Mouse (Mus musculus): ENCODE measurements at regions not wholly inside any gene's neighbourhood (a gene's known extent, or its start where the extent isn't known, plus 50 kb on each side); places are given as distances from the start of the nearest gene placed in this dataset.

GRCm38 (mm10) chr1:92372222-92372990 lies 101.3 kb downstream of the Ndufa10 start:
- Histone ChIP-seq H3K4me3 (replicated peaks in 1 of 3; ENCODE audit: low read depth in 2 of 3, low read length in 2 of 3, poor library complexity in 1 of 3) (no peak overlapping the region), H3K4me1 (ENCODE audit: control insufficient read depth in 1 of 2, insufficient read depth in 2 of 2) (no peaks in the 10 kb centered on the region), H3K9ac (ENCODE audit: insufficient read depth, low read depth) (no peak overlapping the region), H3K27me3 (replicated peaks) (peaks cover 68% of the 10 kb centered on the region), H3K27ac (ENCODE audit: insufficient read depth, low read depth) (no peak overlapping the region), H3K36me3 (replicated peaks in 1 of 2; ENCODE audit: control insufficient read depth in 1 of 2, insufficient read depth in 1 of 2, low read length in 1 of 2) (no peaks in the 10 kb centered on the region), H3K79me2 (replicated peaks; ENCODE audit: control insufficient read depth, extremely low read depth, insufficient read depth, poor library complexity, severe bottlenecking) (no peaks in the 10 kb centered on the region), H3K4me2 (ENCODE audit: insufficient read depth, low read depth, poor library complexity, severe bottlenecking) (no peak overlapping the region), H3K9me3 (replicated peaks; ENCODE audit: low read length) (peaks cover 8% of the 10 kb centered on the region)
- in situ Hi-C loops (cut with MboI; ENCODE audit: low pct_ligation_motif_present, low pct_unique_long_range_greater_than_20kb, low sequenced_read_pairs) (no loop called here), dilution Hi-C loops (cut with MboI; ENCODE audit: extremely low pct_ligation_motif_present, extremely low pct_unique_long_range_greater_than_20kb, low sequenced_read_pairs) (no loop called here)
- no peak for DNase-seq (ENCODE audit: extremely low read depth)
- TF ChIP-seq PAX5 (IDR thresholded peaks at IDR 0.05; ENCODE audit: low read length) (no peak), POLR2AphosphoS2 (IDR thresholded peaks at IDR 0.05; ENCODE audit: low read depth, low read length) (no peak), UBTF (IDR thresholded peaks at IDR 0.05; ENCODE audit: low read depth, low read length) (no peak)

GRCm38 (mm10) chr1:92371357-92371981 lies 102.2 kb downstream of the Ndufa10 start:
- Histone ChIP-seq H3K9me3 (replicated peaks; ENCODE audit: low read length) (peaks cover 8% of the 10 kb centered on the region), H3K9ac (ENCODE audit: insufficient read depth, low read depth) (no peak overlapping the region), H3K4me3 (replicated peaks in 1 of 3; ENCODE audit: low read depth in 2 of 3, low read length in 2 of 3, poor library complexity in 1 of 3) (no peak overlapping the region), H3K4me2 (ENCODE audit: insufficient read depth, low read depth, poor library complexity, severe bottlenecking) (no peak overlapping the region), H3K4me1 (ENCODE audit: control insufficient read depth in 1 of 2, insufficient read depth in 2 of 2) (no peaks in the 10 kb centered on the region), H3K79me2 (replicated peaks; ENCODE audit: control insufficient read depth, extremely low read depth, insufficient read depth, poor library complexity, severe bottlenecking) (no peaks in the 10 kb centered on the region), H3K27me3 (replicated peaks) (peaks cover 66% of the 10 kb centered on the region), H3K27ac (ENCODE audit: insufficient read depth, low read depth) (no peak overlapping the region), H3K36me3 (replicated peaks in 1 of 2; ENCODE audit: control insufficient read depth in 1 of 2, insufficient read depth in 1 of 2, low read length in 1 of 2) (no peaks in the 10 kb centered on the region)
- no peak for DNase-seq (ENCODE audit: extremely low read depth)
- in situ Hi-C loops (cut with MboI; ENCODE audit: low pct_ligation_motif_present, low pct_unique_long_range_greater_than_20kb, low sequenced_read_pairs): no loop called here
- dilution Hi-C loops (cut with MboI; ENCODE audit: extremely low pct_ligation_motif_present, extremely low pct_unique_long_range_greater_than_20kb, low sequenced_read_pairs): no loop called here
- no peak for TF ChIP-seq TBP (conservative IDR thresholded peaks at IDR 0.05; ENCODE audit: low read depth, low read length)
- no peak for TF ChIP-seq KAT2A (IDR thresholded peaks at IDR 0.05; ENCODE audit: insufficient replicate concordance, low read length)
- no peak for TF ChIP-seq CTCF (conservative IDR thresholded peaks at IDR 0.05 in 1 of 2, IDR thresholded peaks at IDR 0.05 in 1 of 2; ENCODE audit: low read depth in 2 of 2, low read length in 2 of 2)
- no peak for TF ChIP-seq USF2 (conservative IDR thresholded peaks at IDR 0.05; ENCODE audit: low read depth, low read length)
- no peak for TF ChIP-seq MEF2A (IDR thresholded peaks at IDR 0.05; ENCODE audit: borderline replicate concordance, low read depth, low read length)
- TF ChIP-seq POLR2AphosphoS2 (IDR thresholded peaks at IDR 0.05; ENCODE audit: low read depth, low read length): no peak
- TF ChIP-seq ZKSCAN1 (IDR thresholded peaks at IDR 0.05; ENCODE audit: borderline replicate concordance, low read depth, low read length): no peak
- TF ChIP-seq EP300 (IDR thresholded peaks at IDR 0.05; ENCODE audit: low read length): no peak
- TF ChIP-seq GABPA (IDR thresholded peaks at IDR 0.05; ENCODE audit: insufficient replicate concordance, low read depth, low read length): no peak
- no peak for TF ChIP-seq ELF1 (IDR thresholded peaks at IDR 0.05; ENCODE audit: low read depth, low read length)
- no peak for TF ChIP-seq RAD21 (IDR thresholded peaks at IDR 0.05; ENCODE audit: low read depth, low read length)
- no peak for TF ChIP-seq ZMIZ1 (IDR thresholded peaks at IDR 0.05; ENCODE audit: low read depth, low read length)
- TF ChIP-seq NELFE (IDR thresholded peaks at IDR 0.05; ENCODE audit: low read depth, low read length): no peak
- TF ChIP-seq HCFC1 (IDR thresholded peaks at IDR 0.05; ENCODE audit: low read depth, low read length): no peak
- no peak for TF ChIP-seq CHD1 (IDR thresholded peaks at IDR 0.05; ENCODE audit: low read depth, low read length)
- TF ChIP-seq POLR2A (IDR thresholded peaks at IDR 0.05; ENCODE audit: low read depth, low read length): no peak

Measured in CH12.LX (cell line).